Mouse (Mus musculus) adipocyte (in vitro differentiated cells): Measurements from ENCODE around the gene Slc1a7.

ENCODE experiments used
- DNase-seq: peaks from one replicate; pipeline ENCODE4 v3.0.0-alpha.2; 2016; ENCODE audit warnings: low spot score

Gene Slc1a7

GRCm38 (mm10) chr4:107969781-107970180 lies 1.6 kb downstream of the Slc1a7 start:
- no peak for DNase-seq

- DNase-seq, result peak; percentile 63
Observed at GRCm38 (mm10) chr4:107971162-107971561, 3.0 kb downstream of the Slc1a7 start.

- no peak for DNase-seq
Observed at GRCm38 (mm10) chr4:107974527-107974926, 6.4 kb downstream of the Slc1a7 start.

GRCm38 (mm10) chr4:107975004-107975403 lies 6.9 kb downstream of the Slc1a7 start:
- no peak for DNase-seq

- no peak for DNase-seq
Observed at GRCm38 (mm10) chr4:107977593-107977992, 9.5 kb downstream of the Slc1a7 start.

- DNase-seq, result no peak
Observed at GRCm38 (mm10) chr4:107979530-107979929, 11.4 kb downstream of the Slc1a7 start.

- DNase-seq, result no peak
Observed at GRCm38 (mm10) chr4:107980002-107980600, 12.0 kb downstream of the Slc1a7 start.

GRCm38 (mm10) chr4:107983717-107984116 lies 15.6 kb downstream of the Slc1a7 start:
- DNase-seq, result no peak

GRCm38 (mm10) chr4:107984282-107984981 lies 16.3 kb downstream of the Slc1a7 start:
- peak; percentile 87 for DNase-seq

- DNase-seq, result no peak
Observed at GRCm38 (mm10) chr4:107985812-107986211, 17.7 kb downstream of the Slc1a7 start.

GRCm38 (mm10) chr4:107986386-107987168 lies 18.4 kb downstream of the Slc1a7 start:
- no peak for DNase-seq

GRCm38 (mm10) chr4:107988931-107989330 lies 20.8 kb downstream of the Slc1a7 start:
- no peak for DNase-seq

GRCm38 (mm10) chr4:107990818-107991217 lies 22.7 kb downstream of the Slc1a7 start:
- peak; percentile 77 for DNase-seq

GRCm38 (mm10) chr4:107991879-107992278 lies 23.7 kb downstream of the Slc1a7 start:
- peak; percentile 49 for DNase-seq

GRCm38 (mm10) chr4:107995011-107995410 lies 26.9 kb downstream of the Slc1a7 start:
- no peak for DNase-seq

GRCm38 (mm10) chr4:107995727-107996126 lies 27.6 kb downstream of the Slc1a7 start:
- DNase-seq, result no peak

GRCm38 (mm10) chr4:107996418-107996986 lies 28.4 kb downstream of the Slc1a7 start:
- no peak for DNase-seq

GRCm38 (mm10) chr4:107998641-107999332 lies 30.7 kb downstream of the Slc1a7 start:
- DNase-seq, result peak; percentile 63

GRCm38 (mm10) chr4:107999380-107999779 lies 31.2 kb downstream of the Slc1a7 start:
- no peak for DNase-seq

- DNase-seq, result no peak
Observed at GRCm38 (mm10) chr4:108005328-108005727, 37.2 kb downstream of the Slc1a7 start.

- DNase-seq, result no peak
Observed at GRCm38 (mm10) chr4:108007532-108008103, 39.5 kb downstream of the Slc1a7 start.

GRCm38 (mm10) chr4:108008541-108008940 lies 40.4 kb downstream of the Slc1a7 start:
- no peak for DNase-seq
